Mouse (Mus musculus): ENCODE measurements around the gene Apom. TPM values are rescaled to one million over a fixed set of nuclear protein-coding genes. Genes with fewer than 3 reads are reported as not detected.

The Apom gene
- polyA plus RNA-seq, 1 experiment = not detected

DNA sequence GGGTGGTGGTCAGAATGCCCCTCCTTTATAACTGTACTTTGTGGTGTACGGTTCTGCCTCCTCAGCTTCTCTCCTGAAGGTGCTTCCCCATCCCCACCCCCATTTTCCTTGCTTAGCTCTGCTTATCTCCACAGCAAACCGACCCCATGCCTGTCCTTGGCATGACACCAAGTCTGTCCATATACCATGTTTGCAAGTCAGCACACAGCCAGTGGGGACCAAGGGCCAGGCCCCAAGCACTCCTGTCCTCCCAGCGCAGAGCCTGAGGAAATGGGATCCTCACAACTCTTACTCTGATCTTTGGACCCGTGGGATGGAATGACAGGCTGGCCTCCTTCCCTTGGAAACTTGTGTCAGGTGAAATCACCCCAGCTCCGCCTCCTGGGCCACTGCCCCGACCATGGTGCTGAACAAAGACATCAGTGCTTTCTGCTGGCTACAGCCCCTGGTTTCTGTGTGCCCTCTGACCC is 28.6 kb downstream of the Apom start:
- Histone ChIP-seq H3K4me1 (ENCODE audit: control insufficient read depth, insufficient read depth, low read length) (no peaks in the 10 kb centered on the region), H3K27ac (ENCODE audit: insufficient read depth, low read length) (no peak overlapping the region), H3K4me3 (ENCODE audit: insufficient read depth, low read length) (no peak overlapping the region)
- TF ChIP-seq CTCF (IDR thresholded peaks at IDR 0.05; ENCODE audit: borderline replicate concordance, insufficient read depth, low read length) = no peak
- no peak for TF ChIP-seq POLR2A (IDR thresholded peaks at IDR 0.05; ENCODE audit: low read depth, low read length)

DNA sequence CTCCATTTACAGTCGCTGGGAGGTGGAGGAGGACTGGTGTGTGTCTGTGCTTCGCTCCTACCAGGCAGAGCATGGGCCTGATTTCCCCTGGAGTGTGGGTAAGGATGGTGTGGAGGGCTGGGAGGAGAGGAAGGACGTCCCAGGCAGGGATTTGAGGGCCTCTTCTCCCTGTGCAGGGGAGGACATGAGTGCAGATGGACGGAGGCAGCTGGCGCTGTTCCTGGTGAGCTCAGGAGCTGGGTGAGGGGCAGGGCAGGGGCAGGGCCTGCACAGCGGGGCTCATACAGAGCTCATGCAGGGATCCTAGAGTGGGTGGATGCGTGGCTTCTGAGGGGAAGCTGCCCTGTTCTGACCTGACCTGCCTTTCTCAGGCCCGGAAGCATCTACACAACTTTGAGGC is 29.6 kb downstream of the Apom start:
- H3K4me3 ChIP-seq (ENCODE audit: insufficient read depth, low read length) = no peak overlapping the region
- no peaks in the 10 kb centered on the region for H3K4me1 ChIP-seq (ENCODE audit: control insufficient read depth, insufficient read depth, low read length)

DNA sequence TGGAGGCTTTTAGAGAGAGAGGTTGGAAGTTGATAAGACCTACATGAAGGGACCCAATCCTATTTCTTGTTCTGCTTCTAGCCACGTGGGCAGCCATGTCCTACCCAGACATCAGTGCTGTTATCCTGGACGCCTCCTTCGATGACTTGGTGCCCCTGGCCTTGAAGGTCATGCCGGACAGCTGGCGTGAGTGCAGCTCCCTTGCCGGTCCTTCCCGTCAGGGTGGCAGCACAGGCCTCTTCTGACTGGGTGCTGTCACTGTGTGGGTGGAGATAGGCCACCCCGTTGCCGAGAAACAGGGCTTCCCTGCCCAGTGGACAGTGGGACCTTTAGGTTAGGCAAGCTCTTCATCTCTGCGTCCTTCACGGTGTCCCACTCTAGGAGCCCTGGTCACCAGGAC is 30.7 kb downstream of the Apom start:
- H3K4me1 ChIP-seq (ENCODE audit: control insufficient read depth, insufficient read depth, low read length) = no peaks in the 10 kb centered on the region
- H3K4me3 ChIP-seq (ENCODE audit: insufficient read depth, low read length) = no peak overlapping the region
- H3K27ac ChIP-seq (ENCODE audit: insufficient read depth, low read length) = no peak overlapping the region
- TF ChIP-seq CTCF (IDR thresholded peaks at IDR 0.05; ENCODE audit: borderline replicate concordance, insufficient read depth, low read length) (no peak), POLR2A (IDR thresholded peaks at IDR 0.05; ENCODE audit: low read depth, low read length) (no peak)

More for the DNA sequence above, 29.6 kb downstream of the Apom start:
- H3K27ac ChIP-seq (ENCODE audit: insufficient read depth, low read length) = no peak overlapping the region
- TF ChIP-seq CTCF (IDR thresholded peaks at IDR 0.05; ENCODE audit: borderline replicate concordance, insufficient read depth, low read length) = no peak
- TF ChIP-seq POLR2A (IDR thresholded peaks at IDR 0.05; ENCODE audit: low read depth, low read length) = no peak

DNA sequence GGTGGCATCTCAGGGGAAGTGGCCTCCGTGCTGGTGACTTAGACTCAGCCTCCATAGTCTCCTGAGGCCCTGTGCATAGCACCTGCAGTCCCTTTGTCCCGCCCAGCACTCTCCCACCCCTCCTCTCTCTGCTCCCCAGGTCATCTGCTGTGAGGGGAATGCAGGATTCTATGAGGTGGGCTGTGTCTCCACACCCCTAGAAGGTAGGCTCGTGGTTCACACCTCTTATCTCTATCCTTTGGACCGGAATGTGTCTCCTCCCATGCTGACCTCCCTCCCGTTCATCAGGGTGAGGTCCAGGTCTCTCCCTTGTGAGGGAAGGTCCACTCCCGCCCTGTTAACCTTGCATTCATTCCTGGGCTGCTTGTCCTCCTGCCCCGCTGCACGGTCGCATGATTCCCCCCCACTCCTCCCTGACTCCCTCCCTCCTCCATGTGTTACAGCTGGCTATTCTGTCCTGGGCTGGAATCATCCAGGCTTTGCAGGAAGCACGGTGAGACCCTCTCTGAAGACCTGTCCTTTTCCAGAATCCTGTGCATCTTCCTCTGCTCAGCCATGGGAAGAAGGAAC is 31.6 kb downstream of the Apom start:
- H3K4me1 ChIP-seq (ENCODE audit: control insufficient read depth, insufficient read depth, low read length) = no peaks in the 10 kb centered on the region
- H3K27ac ChIP-seq (ENCODE audit: insufficient read depth, low read length) = no peak overlapping the region
- H3K4me3 ChIP-seq (ENCODE audit: insufficient read depth, low read length) = no peak overlapping the region
- TF ChIP-seq CTCF (IDR thresholded peaks at IDR 0.05; ENCODE audit: borderline replicate concordance, insufficient read depth, low read length) = no peak
- TF ChIP-seq POLR2A (IDR thresholded peaks at IDR 0.05; ENCODE audit: low read depth, low read length) = no peak

DNA sequence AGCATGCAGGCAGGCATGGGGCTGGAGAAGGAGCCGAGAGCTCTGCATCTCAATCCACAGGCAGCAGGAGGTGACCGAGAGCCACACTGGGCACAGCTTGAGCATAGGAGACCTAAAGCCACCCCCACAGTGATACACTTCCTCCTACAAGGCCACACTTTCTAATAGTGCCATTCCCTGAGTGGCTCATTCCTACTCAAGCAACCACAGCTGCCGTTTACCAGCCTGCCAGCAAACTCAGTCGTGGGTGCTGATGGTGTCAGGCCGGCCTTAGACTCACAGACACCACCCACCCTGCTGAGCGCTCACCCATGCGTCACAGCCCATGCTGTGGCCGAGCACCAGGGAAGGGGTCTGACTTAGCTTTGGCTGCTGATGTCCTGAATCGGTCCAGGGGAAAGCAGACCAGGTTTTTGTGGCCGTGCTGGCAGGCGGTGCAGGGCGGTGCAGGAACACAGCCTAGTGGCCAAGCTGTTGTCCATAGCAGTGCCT is 34.6 kb downstream of the Apom start:
- no peak overlapping the region for H3K27ac ChIP-seq (ENCODE audit: insufficient read depth, low read length)
- TF ChIP-seq CTCF (IDR thresholded peaks at IDR 0.05; ENCODE audit: borderline replicate concordance, insufficient read depth, low read length) (no peak), POLR2A (IDR thresholded peaks at IDR 0.05; ENCODE audit: low read depth, low read length) (no peak)
- no peaks in the 10 kb centered on the region for H3K4me1 ChIP-seq (ENCODE audit: control insufficient read depth, insufficient read depth, low read length)
- no peak overlapping the region for H3K4me3 ChIP-seq (ENCODE audit: insufficient read depth, low read length)

DNA sequence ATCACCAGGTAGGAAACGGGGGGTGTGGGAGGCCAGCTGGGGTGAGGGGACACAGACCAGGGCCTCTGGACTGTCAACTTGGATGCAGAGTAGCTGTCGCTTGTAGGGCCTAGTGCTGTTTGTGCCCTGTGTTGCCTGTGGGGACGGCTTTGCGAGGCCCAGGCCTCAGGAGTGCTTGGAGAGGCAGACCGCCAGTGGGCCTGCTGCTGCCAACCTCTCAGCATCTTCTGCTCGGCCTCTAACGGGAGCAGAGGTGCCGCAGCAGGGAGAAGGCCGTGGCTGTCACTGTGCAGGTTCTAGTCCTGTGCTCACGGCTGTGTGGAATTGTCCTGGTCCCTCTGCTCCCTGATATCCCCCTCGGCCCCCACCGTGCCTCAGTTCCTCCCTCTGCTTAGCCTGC is 35.3 kb downstream of the Apom start:
- Histone ChIP-seq H3K4me3 (ENCODE audit: insufficient read depth, low read length) (no peak overlapping the region), H3K27ac (ENCODE audit: insufficient read depth, low read length) (no peak overlapping the region), H3K4me1 (ENCODE audit: control insufficient read depth, insufficient read depth, low read length) (no peaks in the 10 kb centered on the region)
- TF ChIP-seq CTCF (IDR thresholded peaks at IDR 0.05; ENCODE audit: borderline replicate concordance, insufficient read depth, low read length) (no peak), POLR2A (IDR thresholded peaks at IDR 0.05; ENCODE audit: low read depth, low read length) (no peak)

DNA sequence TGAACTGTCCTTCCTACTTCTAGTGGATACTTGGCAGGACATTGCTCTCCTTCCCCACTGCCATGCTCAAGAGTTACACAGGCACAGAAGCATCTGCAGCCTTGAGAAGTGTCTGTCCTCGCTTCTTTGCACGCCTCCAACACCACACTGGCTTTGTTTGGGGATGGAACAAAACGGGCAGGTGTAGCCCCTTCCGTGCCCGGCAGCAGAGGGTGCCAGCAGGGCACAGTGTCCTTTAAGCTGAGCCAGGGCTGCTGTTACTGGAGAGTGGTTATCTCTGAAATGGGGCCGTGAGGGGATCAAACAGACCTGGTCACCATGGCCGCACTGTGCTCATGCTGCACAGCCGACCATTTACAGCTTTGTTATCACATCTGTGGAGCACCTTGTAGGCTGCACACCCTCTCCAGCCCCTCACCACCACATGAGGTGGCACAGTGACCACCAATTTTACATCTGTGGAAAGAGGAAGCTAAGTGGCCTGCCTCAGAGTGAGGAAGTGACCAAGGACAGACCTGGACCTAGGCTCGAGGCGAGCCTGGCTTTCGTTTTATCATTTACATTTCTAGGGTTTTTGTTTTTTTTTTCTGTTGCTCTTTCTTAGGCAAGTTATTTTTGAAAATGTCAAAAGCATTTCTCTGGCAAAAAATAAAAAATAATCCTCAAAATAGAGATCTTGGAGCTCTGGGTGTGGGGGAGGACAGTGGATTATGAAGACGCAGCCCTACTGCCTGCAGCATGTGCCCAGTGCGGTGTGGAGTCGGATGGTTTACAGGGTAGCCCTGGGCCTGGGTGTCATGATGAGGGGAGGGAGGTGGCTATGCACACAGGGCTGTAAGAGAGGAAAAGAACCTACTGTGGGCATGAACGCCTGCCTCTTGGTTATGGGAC is 37.1 kb downstream of the Apom start:
- no peak overlapping the region for H3K27ac ChIP-seq (ENCODE audit: insufficient read depth, low read length)
- H3K4me3 ChIP-seq (ENCODE audit: insufficient read depth, low read length) = no peak overlapping the region
- H3K4me1 ChIP-seq (ENCODE audit: control insufficient read depth, insufficient read depth, low read length) = 0 out of 2 replicates have a peak, but pooled peaks cover 4% of the 10 kb centered on the region
- no peak for TF ChIP-seq POLR2A (IDR thresholded peaks at IDR 0.05; ENCODE audit: low read depth, low read length)
- TF ChIP-seq CTCF (IDR thresholded peaks at IDR 0.05; ENCODE audit: borderline replicate concordance, insufficient read depth, low read length) = no peak

DNA sequence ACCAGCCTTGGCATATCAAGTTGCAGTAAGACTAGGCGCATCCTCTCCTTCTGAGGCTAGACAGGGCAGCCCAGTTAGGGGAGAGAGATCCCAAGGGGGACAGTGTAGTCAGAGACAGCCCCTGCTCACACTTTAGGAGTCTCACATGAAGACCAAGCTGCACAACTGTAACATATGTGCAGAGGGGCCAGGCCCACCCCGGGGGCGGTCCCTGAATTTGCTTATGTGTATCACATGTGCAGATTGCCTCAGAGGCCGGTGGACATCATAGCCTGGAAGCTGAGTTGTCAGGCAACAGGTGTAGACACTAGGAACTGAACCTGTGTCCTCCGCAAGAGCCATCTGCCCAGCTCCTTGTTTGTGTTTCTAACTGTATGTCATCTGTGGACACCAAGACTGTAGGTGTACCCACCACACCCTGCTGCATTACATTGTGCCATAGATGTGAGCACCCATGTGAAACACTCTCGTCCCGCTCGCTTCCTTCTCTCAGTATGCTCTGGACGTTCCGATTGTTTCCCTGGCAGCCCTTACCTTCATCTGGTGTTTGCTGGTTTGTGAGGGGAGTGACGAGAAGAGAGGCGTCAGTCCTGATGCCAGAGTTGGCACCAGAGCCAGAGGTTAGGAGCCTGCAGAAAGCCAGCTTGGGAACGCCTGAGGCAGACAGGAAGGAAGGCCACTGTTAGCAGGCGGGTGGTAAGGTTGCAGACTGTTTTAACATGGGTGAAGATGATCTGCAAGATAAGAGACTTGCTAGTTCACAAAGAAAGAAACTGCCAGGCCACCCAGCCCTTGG is 39.2 kb downstream of the Apom start:
- TF ChIP-seq POLR2A (IDR thresholded peaks at IDR 0.05; ENCODE audit: low read depth, low read length) (no peak), CTCF (IDR thresholded peaks at IDR 0.05; ENCODE audit: borderline replicate concordance, insufficient read depth, low read length) (no peak)
- no peak overlapping the region for H3K4me3 ChIP-seq (ENCODE audit: insufficient read depth, low read length)
- no peak overlapping the region for H3K27ac ChIP-seq (ENCODE audit: insufficient read depth, low read length)
- H3K4me1 ChIP-seq (ENCODE audit: control insufficient read depth, insufficient read depth, low read length) = 0 out of 2 replicates have a peak, but pooled peaks cover 4% of the 10 kb centered on the region

DNA sequence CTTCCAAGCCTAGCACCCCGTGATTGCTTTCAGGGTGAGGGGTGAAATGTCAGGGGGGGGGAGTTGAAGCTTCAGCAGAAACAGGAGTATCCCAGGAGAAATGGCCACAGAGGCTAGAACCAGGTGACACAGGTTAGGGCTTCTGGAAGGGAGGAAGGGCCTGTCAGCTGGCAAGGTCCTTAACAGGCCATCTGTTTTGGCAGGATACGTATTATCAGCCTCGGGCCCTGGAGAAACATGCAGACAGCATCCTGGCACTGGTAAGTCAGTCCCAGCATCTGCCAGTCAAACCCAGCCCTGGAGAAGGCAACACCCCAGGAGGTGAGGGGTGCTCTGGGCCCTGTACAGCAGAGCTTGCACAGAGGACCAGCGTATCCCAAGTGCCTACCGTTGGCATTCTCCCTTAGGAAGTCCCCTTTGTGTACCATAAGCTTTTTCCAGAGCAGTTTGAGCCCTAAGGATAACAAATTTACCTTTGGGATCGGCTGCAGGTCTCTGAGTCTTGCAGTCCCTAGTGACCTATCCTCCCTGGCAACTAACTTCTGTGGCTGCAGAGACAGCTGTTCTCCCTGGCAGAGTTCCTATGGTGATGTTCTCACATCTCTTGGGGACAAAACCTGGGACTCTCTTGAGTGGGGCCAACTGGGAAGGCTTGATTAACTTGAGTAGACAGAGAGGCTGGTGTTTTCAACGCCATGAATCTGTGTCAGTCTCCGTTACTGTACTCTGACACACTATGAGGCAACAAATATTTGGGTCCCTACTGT is 41.5 kb downstream of the Apom start:
- no peak for TF ChIP-seq POLR2A (IDR thresholded peaks at IDR 0.05; ENCODE audit: low read depth, low read length)
- H3K27ac ChIP-seq (ENCODE audit: insufficient read depth, low read length) = no peak overlapping the region

More for the DNA sequence above, 41.5 kb downstream of the Apom start:
- H3K4me1 ChIP-seq (ENCODE audit: control insufficient read depth, insufficient read depth, low read length) = 0 out of 2 replicates have a peak, but pooled peaks cover 4% of the 10 kb centered on the region
- peak overlapping the region; percentile 94 for H3K4me3 ChIP-seq (ENCODE audit: insufficient read depth, low read length)
